Mouse (Mus musculus) lung, postnatal 0 days (tissue): ENCODE measurements around the gene Cemip2.

Experiments used
- CTCF ChIP-seq: IDR thresholded peaks from 2 replicates; pipeline ENCODE4 v1.5.1; 2016; ENCODE audit warnings: antibody characterized with exemption, mild to moderate bottlenecking
- EP300 ChIP-seq: IDR thresholded peaks from 2 replicates; pipeline ENCODE4 v1.6.1; 2016; ENCODE audit warnings: antibody characterized with exemption, mild to moderate bottlenecking, control low read depth

DNA sequence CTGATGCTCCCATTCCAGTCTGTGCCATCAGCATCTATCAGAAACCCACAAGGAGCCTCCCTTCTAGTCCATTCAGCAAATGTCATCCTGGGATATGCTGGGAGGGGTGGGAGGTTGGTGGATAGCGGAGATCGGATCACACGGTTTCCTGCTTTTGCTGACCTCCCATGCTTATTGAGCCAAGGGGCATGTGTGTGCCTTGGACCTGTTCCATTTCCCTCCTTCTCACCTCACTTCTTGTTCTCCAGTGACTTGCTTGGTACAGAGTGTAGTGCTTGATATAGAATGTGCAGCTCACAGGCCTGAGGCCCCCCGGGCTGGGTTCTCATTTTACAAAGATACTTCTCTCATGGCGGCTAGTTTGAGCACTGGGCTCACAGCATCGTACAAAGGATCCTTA is 43.7 kb downstream of the Cemip2 start:
- TF ChIP-seq EP300, result no peak
- TF ChIP-seq CTCF, result no peak
